Mouse (Mus musculus): ENCODE measurements at regions not wholly inside any gene's neighbourhood (a gene's known extent, or its start where the extent isn't known, plus 50 kb on each side); places are given as distances from the start of the nearest gene placed in this dataset.

DNA sequence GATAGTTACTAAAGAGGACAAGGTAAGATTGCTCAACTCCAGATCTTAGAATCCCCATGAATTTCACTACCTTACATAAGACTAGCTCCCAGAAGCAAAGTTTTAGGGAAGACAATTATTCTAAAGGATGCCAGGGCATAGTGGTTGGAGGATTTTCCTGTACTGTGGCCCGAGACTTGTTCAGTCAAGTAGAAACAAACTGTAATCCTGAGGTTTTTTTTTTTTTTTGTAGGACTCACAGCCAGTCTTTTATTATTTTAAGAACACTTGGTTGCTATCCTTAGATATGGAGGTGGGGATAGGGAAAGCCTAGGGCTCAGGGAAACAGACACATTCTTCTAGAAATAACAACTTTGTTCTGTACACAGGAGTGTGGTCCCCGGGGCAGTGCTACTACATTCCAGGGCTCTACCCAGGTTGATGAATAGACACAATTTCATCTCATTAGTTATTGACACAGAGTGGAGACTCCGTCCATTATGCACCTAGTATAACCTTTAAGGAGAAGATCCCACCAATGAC is 285.6 kb downstream of the Osr1 start:
- no peak for ATAC-seq (replicated peaks; ENCODE audit: low FRiP score)
- no peak overlapping the region for H3K27ac ChIP-seq
- no peak overlapping the region for H3K9ac ChIP-seq
- no peak overlapping the region for H3K4me2 ChIP-seq
- no peaks in the 10 kb centered on the region for H3K9me3 ChIP-seq (replicated peaks)
- 78% methylated on average over 3 of the region's 3 CpGs for WGBS
- no peaks in the 10 kb centered on the region for H3K36me3 ChIP-seq
- no peak overlapping the region for H3K4me3 ChIP-seq (replicated peaks)
- no peaks in the 10 kb centered on the region for H3K27me3 ChIP-seq
- no peaks in the 10 kb centered on the region for H3K4me1 ChIP-seq

DNA sequence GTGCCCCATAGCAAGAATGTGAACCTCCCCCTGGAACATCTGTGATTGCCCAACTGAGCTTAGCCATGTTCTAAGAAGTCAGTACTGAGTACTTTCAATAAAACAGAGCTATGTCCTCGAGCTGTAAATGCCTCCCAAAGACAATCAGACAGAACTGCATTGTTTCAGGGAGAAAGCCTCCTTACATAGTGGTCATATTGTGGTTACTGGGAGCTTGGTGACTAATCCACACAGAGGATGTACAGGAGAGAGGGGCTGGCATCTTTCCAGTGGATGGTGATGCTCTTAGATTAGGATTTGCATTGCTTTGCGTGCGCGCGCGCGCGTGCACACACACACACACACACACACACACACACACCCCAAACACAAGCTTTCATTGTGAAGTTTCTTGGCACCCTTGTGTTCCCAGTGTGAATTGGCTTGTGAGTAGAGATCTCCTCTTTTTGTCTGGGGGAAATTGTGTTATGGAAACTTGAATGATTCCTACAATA is 286.3 kb downstream of the Osr1 start:
- Histone ChIP-seq H3K9ac (no peak overlapping the region), H3K4me3 (replicated peaks) (no peak overlapping the region), H3K27me3 (no peaks in the 10 kb centered on the region), H3K36me3 (no peaks in the 10 kb centered on the region), H3K27ac (no peak overlapping the region), H3K4me2 (no peak overlapping the region), H3K4me1 (no peaks in the 10 kb centered on the region), H3K9me3 (replicated peaks) (no peaks in the 10 kb centered on the region)
- WGBS, result 95% methylated on average over 8 of the region's 8 CpGs
- ATAC-seq (replicated peaks; ENCODE audit: low FRiP score), result no peak

- Histone ChIP-seq H3K9me3 (replicated peaks) (no peaks in the 10 kb centered on the region), H3K27me3 (no peaks in the 10 kb centered on the region), H3K4me1 (no peaks in the 10 kb centered on the region), H3K4me3 (replicated peaks) (no peak overlapping the region), H3K27ac (no peak overlapping the region), H3K36me3 (no peaks in the 10 kb centered on the region), H3K4me2 (no peak overlapping the region), H3K9ac (no peak overlapping the region)
- no peak for ATAC-seq (replicated peaks; ENCODE audit: low FRiP score)
- WGBS, result 79% methylated on average over 2 of the region's 2 CpGs
Measured at GRCm38 (mm10) chr12:9857990-9858389, 288.1 kb downstream of the Osr1 start.

GRCm38 (mm10) chr12:9862301-9862700 is 292.4 kb downstream of the Osr1 start:
- H3K9me3 ChIP-seq (replicated peaks), result no peaks in the 10 kb centered on the region
- ATAC-seq (replicated peaks; ENCODE audit: low FRiP score), result no peak
- no peaks in the 10 kb centered on the region for H3K4me1 ChIP-seq
- H3K27me3 ChIP-seq, result no peaks in the 10 kb centered on the region
- H3K36me3 ChIP-seq, result no peaks in the 10 kb centered on the region
- no peak overlapping the region for H3K9ac ChIP-seq
- no peak overlapping the region for H3K27ac ChIP-seq
- WGBS, result 88% methylated on average over 1 of the region's 1 CpGs
- H3K4me2 ChIP-seq, result no peak overlapping the region
- H3K4me3 ChIP-seq (replicated peaks), result no peak overlapping the region

GRCm38 (mm10) chr12:9872236-9872635 is 302.3 kb downstream of the Osr1 start:
- 89% methylated on average over 4 of the region's 4 CpGs for WGBS

DNA sequence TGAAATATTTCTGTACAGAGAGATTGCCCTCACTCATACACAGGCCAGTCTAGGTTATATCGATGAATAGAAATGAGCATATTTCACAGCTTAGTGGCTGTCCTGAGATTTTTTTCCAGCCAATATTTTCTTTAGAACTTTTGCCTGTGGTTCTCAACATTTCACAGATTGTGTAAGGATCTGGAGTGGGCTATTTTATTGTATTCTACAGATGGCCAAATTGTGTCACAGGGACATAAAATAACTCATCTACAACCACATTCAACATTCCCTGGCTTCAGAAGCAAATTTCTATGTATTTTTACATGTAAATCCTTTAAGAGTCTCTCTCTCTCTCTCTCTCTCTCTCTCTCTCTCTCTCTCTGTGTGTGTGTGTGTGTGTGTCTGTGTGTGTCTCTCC is 303.3 kb downstream of the Osr1 start:
- H3K27me3 ChIP-seq, result no peaks in the 10 kb centered on the region
- no peak for ATAC-seq (replicated peaks; ENCODE audit: low FRiP score)
- no peaks in the 10 kb centered on the region for H3K4me1 ChIP-seq
- H3K4me3 ChIP-seq (replicated peaks), result no peak overlapping the region
- H3K9ac ChIP-seq, result no peak overlapping the region
- H3K27ac ChIP-seq, result no peak overlapping the region
- H3K9me3 ChIP-seq (replicated peaks), result no peaks in the 10 kb centered on the region
- no peak overlapping the region for H3K4me2 ChIP-seq
- WGBS, result 93% methylated on average over 1 of the region's 1 CpGs
- no peaks in the 10 kb centered on the region for H3K36me3 ChIP-seq

More at GRCm38 (mm10) chr12:9872236-9872635, 302.3 kb downstream of the Osr1 start:
- Histone ChIP-seq H3K9ac (no peak overlapping the region), H3K4me2 (no peak overlapping the region), H3K27ac (no peak overlapping the region), H3K27me3 (no peaks in the 10 kb centered on the region), H3K9me3 (replicated peaks) (no peaks in the 10 kb centered on the region), H3K36me3 (no peaks in the 10 kb centered on the region), H3K4me3 (replicated peaks) (no peak overlapping the region), H3K4me1 (no peaks in the 10 kb centered on the region)
- no peak for ATAC-seq (replicated peaks; ENCODE audit: low FRiP score)

DNA sequence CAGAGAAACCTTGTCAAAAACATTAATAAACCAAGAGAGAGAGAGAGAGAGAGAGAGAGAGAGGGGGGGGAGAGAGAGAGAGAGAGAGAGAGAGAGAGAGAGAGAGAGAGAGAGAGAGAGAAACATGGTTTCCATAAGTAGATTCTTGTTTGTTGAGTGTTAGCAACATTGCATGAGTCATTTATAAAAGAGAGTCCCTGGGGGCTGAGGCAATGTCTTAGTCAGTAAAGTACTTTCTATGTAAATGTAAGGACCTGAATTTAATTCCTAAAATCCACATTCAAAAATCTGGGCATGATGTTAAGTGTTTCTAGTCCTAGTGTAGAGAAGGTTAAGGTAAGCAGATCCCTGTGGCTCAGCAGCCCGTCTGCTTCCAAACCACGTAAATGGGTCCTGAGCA is 304.9 kb downstream of the Osr1 start:
- H3K27ac ChIP-seq, result no peak overlapping the region
- H3K4me1 ChIP-seq, result no peaks in the 10 kb centered on the region
- no peak overlapping the region for H3K9ac ChIP-seq
- no peak for ATAC-seq (replicated peaks; ENCODE audit: low FRiP score)
- H3K36me3 ChIP-seq, result no peaks in the 10 kb centered on the region
- no peak overlapping the region for H3K4me3 ChIP-seq (replicated peaks)
- no peaks in the 10 kb centered on the region for H3K27me3 ChIP-seq
- 97% methylated on average over 2 of the region's 2 CpGs for WGBS
- H3K9me3 ChIP-seq (replicated peaks), result no peaks in the 10 kb centered on the region
- H3K4me2 ChIP-seq, result no peak overlapping the region

DNA sequence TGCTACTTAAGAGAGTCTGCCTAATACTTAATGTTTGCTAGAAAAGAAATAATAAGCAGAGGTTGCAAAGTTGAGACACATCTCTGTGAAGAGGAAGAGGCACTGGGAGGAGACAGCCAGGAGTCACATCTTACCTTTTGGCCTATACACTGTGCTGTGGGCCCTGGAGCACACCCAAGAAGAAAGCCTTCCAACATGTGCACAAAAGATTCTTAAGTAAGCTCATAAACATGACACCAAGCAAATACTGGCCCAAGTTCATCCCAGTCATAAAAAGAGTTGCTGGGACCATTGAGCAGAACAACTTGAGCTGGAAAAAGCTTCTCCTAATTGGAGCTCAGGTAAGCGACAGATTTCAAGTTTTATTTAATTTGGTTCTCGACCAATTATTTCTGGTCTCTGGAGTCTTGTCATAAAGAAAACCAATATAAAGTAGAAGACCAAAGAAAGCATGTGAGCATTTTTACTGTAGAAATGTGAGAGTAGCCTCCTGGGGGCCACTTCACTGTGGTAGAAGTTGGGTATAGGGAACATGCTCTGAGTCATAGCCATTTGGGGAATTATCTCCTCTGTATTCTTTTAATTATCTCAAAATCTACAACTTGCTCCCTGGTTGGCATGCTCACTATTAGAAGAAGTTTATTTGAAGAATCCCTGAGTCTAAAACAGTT is 312.2 kb downstream of the Osr1 start:
- Histone ChIP-seq H3K9ac (no peak overlapping the region), H3K27ac (no peak overlapping the region), H3K4me2 (no peak overlapping the region), H3K36me3 (no peaks in the 10 kb centered on the region), H3K27me3 (no peaks in the 10 kb centered on the region), H3K4me1 (no peaks in the 10 kb centered on the region), H3K4me3 (replicated peaks) (no peak overlapping the region), H3K9me3 (replicated peaks) (no peaks in the 10 kb centered on the region)
- WGBS, result 89% methylated on average over 2 of the region's 2 CpGs
- ATAC-seq (replicated peaks; ENCODE audit: low FRiP score), result no peak

- Histone ChIP-seq H3K9ac (no peak overlapping the region), H3K9me3 (replicated peaks) (no peaks in the 10 kb centered on the region), H3K27me3 (no peaks in the 10 kb centered on the region), H3K27ac (no peak overlapping the region), H3K4me2 (no peak overlapping the region), H3K4me3 (replicated peaks) (no peak overlapping the region), H3K36me3 (no peaks in the 10 kb centered on the region), H3K4me1 (no peaks in the 10 kb centered on the region)
- ATAC-seq (replicated peaks; ENCODE audit: low FRiP score), result no peak
- WGBS, result 57% methylated on average over 1 of the region's 1 CpGs
Measured at GRCm38 (mm10) chr12:9883037-9883730, 313.3 kb downstream of the Osr1 start.

- H3K4me1 ChIP-seq, result no peaks in the 10 kb centered on the region
- no peak overlapping the region for H3K27ac ChIP-seq
- no peak overlapping the region for H3K9ac ChIP-seq
- no peaks in the 10 kb centered on the region for H3K36me3 ChIP-seq
- H3K4me2 ChIP-seq, result no peak overlapping the region
- H3K4me3 ChIP-seq (replicated peaks), result no peak overlapping the region
- 80% methylated on average over 2 of the region's 2 CpGs for WGBS
- ATAC-seq (replicated peaks; ENCODE audit: low FRiP score), result no peak
- no peaks in the 10 kb centered on the region for H3K27me3 ChIP-seq
- H3K9me3 ChIP-seq (replicated peaks), result no peaks in the 10 kb centered on the region
Measured at GRCm38 (mm10) chr12:9894521-9894920, 324.6 kb downstream of the Osr1 start.

- H3K36me3 ChIP-seq, result no peaks in the 10 kb centered on the region
- H3K9me3 ChIP-seq (replicated peaks), result no peaks in the 10 kb centered on the region
- no peak overlapping the region for H3K9ac ChIP-seq
- H3K4me2 ChIP-seq, result no peak overlapping the region
- 69% methylated on average over 6 of the region's 6 CpGs for WGBS
- H3K4me1 ChIP-seq, result 0 out of 2 replicates have a peak, but pooled peaks cover 3% of the 10 kb centered on the region
- no peak overlapping the region for H3K27ac ChIP-seq
- no peak for ATAC-seq (replicated peaks; ENCODE audit: low FRiP score)
- H3K27me3 ChIP-seq, result no peaks in the 10 kb centered on the region
- H3K4me3 ChIP-seq (replicated peaks), result no peak overlapping the region
Measured at GRCm38 (mm10) chr12:9897980-9898379, 328.1 kb downstream of the Osr1 start.

- H3K27ac ChIP-seq, result no peak overlapping the region
- no peaks in the 10 kb centered on the region for H3K36me3 ChIP-seq
- 20% methylated on average over 3 of the region's 3 CpGs for WGBS
- ATAC-seq (replicated peaks; ENCODE audit: low FRiP score), result peak; percentile 98
- H3K4me1 ChIP-seq, result 0 out of 2 replicates have a peak, but pooled peaks cover 3% of the 10 kb centered on the region
- no peak overlapping the region for H3K9ac ChIP-seq
- no peak overlapping the region for H3K4me3 ChIP-seq (replicated peaks)
- H3K27me3 ChIP-seq, result no peaks in the 10 kb centered on the region
- H3K9me3 ChIP-seq (replicated peaks), result no peaks in the 10 kb centered on the region
- no peak overlapping the region for H3K4me2 ChIP-seq
Measured at GRCm38 (mm10) chr12:9898420-9898819, 328.5 kb downstream of the Osr1 start.
